Mouse (Mus musculus): ENCODE data around the gene Slc16a4. TPM values are rescaled to one million over a fixed set of nuclear protein-coding genes. Genes with fewer than 3 reads are reported as not detected.

The Slc16a4 gene
- polyA plus RNA-seq, 1 experiment from 2014 or later, result 3.4 TPM

GRCm38 (mm10) chr3:107331746-107332126 lies 40.7 kb downstream of the Slc16a4 start:
- H3K4me3 ChIP-seq (ENCODE audit: low read depth, low read length), result peak overlapping the region; percentile 98
- no peak for DNase-seq
- no peak for ATAC-seq (ENCODE audit: insufficient read depth)
- peaks cover 34% of the 10 kb centered on the region for H3K36me3 ChIP-seq (ENCODE audit: insufficient read depth)
- peak overlapping the region; percentile 92 for H3K9ac ChIP-seq
- TF ChIP-seq CTCF (IDR thresholded peaks at IDR 0.05; ENCODE audit: low read depth), result no peak
- peak overlapping the region; percentile 94; the same call in 1 of the 2 replicates for H3K27ac ChIP-seq (ENCODE audit: low read depth)
- H3K4me2 ChIP-seq, result peak overlapping the region; percentile 97
- no peaks in the 10 kb centered on the region for H3K9me3 ChIP-seq (ENCODE audit: low read depth, low read length)
- WGBS, result 14% methylated on average over 17 of the region's 17 CpGs
- H3K4me1 ChIP-seq (ENCODE audit: insufficient read depth), result peaks cover 17% of the 10 kb centered on the region
- no peaks in the 10 kb centered on the region for H3K27me3 ChIP-seq (ENCODE audit: insufficient read depth, low read length)

- Histone ChIP-seq H3K4me3 (ENCODE audit: low read depth, low read length) (peak overlapping the region; percentile 98), H3K4me1 (ENCODE audit: insufficient read depth) (peaks cover 17% of the 10 kb centered on the region), H3K27me3 (ENCODE audit: insufficient read depth, low read length) (no peaks in the 10 kb centered on the region), H3K27ac (ENCODE audit: low read depth) (peak overlapping the region; percentile 94), H3K9me3 (ENCODE audit: low read depth, low read length) (no peaks in the 10 kb centered on the region), H3K4me2 (peak overlapping the region; percentile 97), H3K36me3 (ENCODE audit: insufficient read depth) (peaks cover 34% of the 10 kb centered on the region), H3K9ac (peak overlapping the region; percentile 92)
- under 1% methylated on average over 75 of the region's 75 CpGs for WGBS
- no peak for TF ChIP-seq CTCF (IDR thresholded peaks at IDR 0.05; ENCODE audit: low read depth)
- DNase-seq, result peak; percentile 70
- ATAC-seq (ENCODE audit: insufficient read depth), result peak; percentile 7
Measured at GRCm38 (mm10) chr3:107332127-107332959, 41.3 kb downstream of the Slc16a4 start.

GRCm38 (mm10) chr3:107332960-107333380 lies 41.9 kb downstream of the Slc16a4 start:
- Histone ChIP-seq H3K4me3 (ENCODE audit: low read depth, low read length) (peak overlapping the region; percentile 98), H3K27me3 (ENCODE audit: insufficient read depth, low read length) (no peaks in the 10 kb centered on the region), H3K4me2 (peak overlapping the region; percentile 97), H3K9me3 (ENCODE audit: low read depth, low read length) (no peaks in the 10 kb centered on the region), H3K9ac (peak overlapping the region; percentile 92), H3K36me3 (ENCODE audit: insufficient read depth) (peaks cover 30% of the 10 kb centered on the region), H3K4me1 (ENCODE audit: insufficient read depth) (peaks cover 17% of the 10 kb centered on the region), H3K27ac (ENCODE audit: low read depth) (peak overlapping the region; percentile 96)
- ATAC-seq (ENCODE audit: insufficient read depth), result peak; percentile 95
- TF ChIP-seq CTCF (IDR thresholded peaks at IDR 0.05; ENCODE audit: low read depth), result no peak
- peak; percentile 100 for DNase-seq
- under 1% methylated on average over 37 of the region's 37 CpGs for WGBS

GRCm38 (mm10) chr3:107333381-107334201 lies 42.6 kb downstream of the Slc16a4 start, which contains the start of gene Rbm15:
Rbm15 (minus strand) TSS chr3:107333673.
- WGBS, result under 1% methylated on average over 62 of the region's 62 CpGs
- Histone ChIP-seq H3K27me3 (ENCODE audit: insufficient read depth, low read length) (no peaks in the 10 kb centered on the region), H3K27ac (ENCODE audit: low read depth) (peak within 1 kb of the TSS; percentile 96), H3K4me1 (ENCODE audit: insufficient read depth) (peaks cover 17% of the 10 kb centered on the region), H3K9ac (peak within 1 kb of the TSS; percentile 92), H3K4me2 (peak within 1 kb of the TSS; percentile 97), H3K9me3 (ENCODE audit: low read depth, low read length) (no peaks in the 10 kb centered on the region), H3K36me3 (ENCODE audit: insufficient read depth) (peaks cover 27% of the 10 kb centered on the region), H3K4me3 (ENCODE audit: low read depth, low read length) (peak within 1 kb of the TSS; percentile 98)
- no peak for TF ChIP-seq CTCF (IDR thresholded peaks at IDR 0.05; ENCODE audit: low read depth)
- peak; percentile 100 for DNase-seq
- ATAC-seq (ENCODE audit: insufficient read depth), result peak; percentile 94

- Histone ChIP-seq H3K4me3 (ENCODE audit: low read depth, low read length) (peak overlapping the region; percentile 98), H3K4me2 (peak overlapping the region; percentile 80), H3K9me3 (ENCODE audit: low read depth, low read length) (no peaks in the 10 kb centered on the region), H3K9ac (peak overlapping the region; percentile 80), H3K36me3 (ENCODE audit: insufficient read depth) (peaks cover 21% of the 10 kb centered on the region), H3K27ac (ENCODE audit: low read depth) (peak overlapping the region; percentile 96), H3K27me3 (ENCODE audit: insufficient read depth, low read length) (no peaks in the 10 kb centered on the region), H3K4me1 (ENCODE audit: insufficient read depth) (peaks cover 17% of the 10 kb centered on the region)
- WGBS, result 9% methylated on average over 12 of the region's 12 CpGs
- no peak for DNase-seq
- TF ChIP-seq CTCF (IDR thresholded peaks at IDR 0.05; ENCODE audit: low read depth), result no peak
- no peak for ATAC-seq (ENCODE audit: insufficient read depth)
Measured at GRCm38 (mm10) chr3:107334202-107334934, 43.3 kb downstream of the Slc16a4 start.

GRCm38 (mm10) chr3:107343971-107344370 lies 52.9 kb downstream of the Slc16a4 start:
- Histone ChIP-seq H3K4me3 (ENCODE audit: low read depth, low read length) (no peak overlapping the region), H3K4me1 (ENCODE audit: insufficient read depth) (no peaks in the 10 kb centered on the region), H3K27me3 (ENCODE audit: insufficient read depth, low read length) (no peaks in the 10 kb centered on the region), H3K9ac (no peak overlapping the region), H3K36me3 (ENCODE audit: insufficient read depth) (no peaks in the 10 kb centered on the region), H3K4me2 (no peak overlapping the region), H3K9me3 (ENCODE audit: low read depth, low read length) (no peaks in the 10 kb centered on the region), H3K27ac (ENCODE audit: low read depth) (no peak overlapping the region)
- no peak for TF ChIP-seq CTCF (IDR thresholded peaks at IDR 0.05; ENCODE audit: low read depth)
- 37% methylated on average over 3 of the region's 3 CpGs for WGBS
- DNase-seq (no peak), ATAC-seq (ENCODE audit: insufficient read depth) (no peak)
